Mouse (Mus musculus): ENCODE data around the gene Mtmr10. TPM values are rescaled to one million over a fixed set of nuclear protein-coding genes. Genes with fewer than 3 reads are reported as not detected.

The Mtmr10 gene
- total RNA-seq, 1 experiment: 9.7 TPM

DNA sequence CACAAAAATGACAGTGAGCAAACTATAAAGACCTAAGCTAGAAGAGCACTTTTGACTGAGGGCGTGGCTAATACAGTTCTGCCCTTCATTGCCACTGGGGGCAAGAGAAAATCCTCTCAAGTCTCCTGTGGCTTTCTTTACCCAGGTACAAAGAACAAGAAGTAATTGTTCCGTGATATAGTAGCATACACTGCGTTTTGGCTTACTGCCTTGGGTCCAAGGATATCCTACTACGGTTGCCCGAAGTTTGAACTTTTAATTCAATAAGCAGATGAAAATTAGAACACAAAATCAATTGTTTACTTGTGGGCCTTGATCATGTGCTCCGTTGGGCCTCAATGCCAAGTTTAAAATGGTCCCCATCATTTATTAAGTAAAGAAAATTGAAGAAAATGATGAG lies 3.0 kb downstream of the Mtmr10 start:
- no peak overlapping the region for H3K9ac ChIP-seq (ENCODE audit: insufficient read depth, low read depth, low read length, poor library complexity, severe bottlenecking)
- in situ Hi-C loops (cut with MboI; ENCODE audit: low sequenced_read_pairs in 2 of 2, unreplicated experiment in 2 of 2): no loop called here

DNA sequence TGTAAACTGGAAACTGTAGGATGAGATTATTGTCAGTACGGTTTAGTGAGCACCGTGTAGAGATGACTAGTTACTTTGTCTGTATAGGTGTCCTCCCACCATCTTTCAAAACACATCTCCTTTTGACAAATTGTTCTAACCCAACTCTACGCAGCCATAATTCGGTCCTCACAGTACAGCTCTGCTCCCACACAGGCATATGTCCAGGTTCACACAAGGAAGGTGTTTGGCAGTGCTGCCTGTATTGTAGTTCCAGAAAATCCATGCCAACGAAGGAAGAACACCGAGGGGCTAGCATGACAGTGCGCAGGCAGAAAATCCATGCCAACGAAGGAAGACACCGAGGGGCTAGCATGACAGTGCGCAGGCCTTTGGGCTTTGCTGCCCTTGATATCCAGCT lies 4.3 kb downstream of the Mtmr10 start:
- H3K9ac ChIP-seq (ENCODE audit: insufficient read depth, low read depth, low read length, poor library complexity, severe bottlenecking): no peak overlapping the region
- no peak overlapping the region for H3K27ac ChIP-seq (ENCODE audit: insufficient read depth, low read depth, low read length, poor library complexity, severe bottlenecking)
- no peaks in the 10 kb centered on the region for H3K36me3 ChIP-seq (ENCODE audit: control insufficient read depth, insufficient read depth, low read length, poor library complexity, severe bottlenecking)
- H3K4me1 ChIP-seq (ENCODE audit: control insufficient read depth in 2 of 2, insufficient read depth in 2 of 2, low read length in 2 of 2, poor library complexity in 1 of 2): peaks cover 0 to 3% of the 10 kb centered on the region in 2 experiments; a peak in 1 of 4 replicates
- no peak overlapping the region for H3K4me3 ChIP-seq (ENCODE audit: insufficient read depth in 1 of 2, low read depth in 1 of 2, low read length in 2 of 2, poor library complexity in 1 of 2, severe bottlenecking in 1 of 2)
- TF ChIP-seq MAFK (IDR thresholded peaks at IDR 0.05; ENCODE audit: insufficient read depth, low read depth, low read length) (no peak), CHD2 (IDR thresholded peaks at IDR 0.05; ENCODE audit: low read depth, low read length) (no peak), ZC3H11A (IDR thresholded peaks at IDR 0.05; ENCODE audit: borderline replicate concordance, low read depth, low read length) (no peak), HCFC1 (IDR thresholded peaks at IDR 0.05; ENCODE audit: borderline replicate concordance, insufficient read depth, low read length) (no peak), ZNF384 (IDR thresholded peaks at IDR 0.05; ENCODE audit: low read depth, low read length) (no peak)
- in situ Hi-C loops (cut with MboI; ENCODE audit: low sequenced_read_pairs in 2 of 2, unreplicated experiment in 2 of 2): no loop called here
- DNase-seq (ENCODE audit: low read depth, low spot score): no peak
- no peaks in the 10 kb centered on the region for H3K9me3 ChIP-seq (ENCODE audit: control insufficient read depth, insufficient read depth, low read depth, low read length)

More for the DNA sequence above, 3.0 kb downstream of the Mtmr10 start:
- no peaks in the 10 kb centered on the region for H3K9me3 ChIP-seq (ENCODE audit: control insufficient read depth, insufficient read depth, low read depth, low read length)
- TF ChIP-seq HCFC1 (IDR thresholded peaks at IDR 0.05; ENCODE audit: borderline replicate concordance, insufficient read depth, low read length): no peak
- TF ChIP-seq ZNF384 (IDR thresholded peaks at IDR 0.05; ENCODE audit: low read depth, low read length): no peak
- TF ChIP-seq MAFK (IDR thresholded peaks at IDR 0.05; ENCODE audit: insufficient read depth, low read depth, low read length): no peak
- no peak for TF ChIP-seq ZC3H11A (IDR thresholded peaks at IDR 0.05; ENCODE audit: borderline replicate concordance, low read depth, low read length)
- no peak for TF ChIP-seq CHD2 (IDR thresholded peaks at IDR 0.05; ENCODE audit: low read depth, low read length)
- peaks cover 0 to 3% of the 10 kb centered on the region in 2 experiments; a peak in 1 of 4 replicates for H3K4me1 ChIP-seq (ENCODE audit: control insufficient read depth in 2 of 2, insufficient read depth in 2 of 2, low read length in 2 of 2, poor library complexity in 1 of 2)
- H3K27ac ChIP-seq (ENCODE audit: insufficient read depth, low read depth, low read length, poor library complexity, severe bottlenecking): no peak overlapping the region
- no peaks in the 10 kb centered on the region for H3K36me3 ChIP-seq (ENCODE audit: control insufficient read depth, insufficient read depth, low read length, poor library complexity, severe bottlenecking)
- no peak overlapping the region for H3K4me3 ChIP-seq (ENCODE audit: insufficient read depth in 1 of 2, low read depth in 1 of 2, low read length in 2 of 2, poor library complexity in 1 of 2, severe bottlenecking in 1 of 2)
- DNase-seq (ENCODE audit: low read depth, low spot score): no peak

GRCm38 (mm10) chr7:64296286-64297010 lies 9.0 kb downstream of the Mtmr10 start:
- in situ Hi-C loops (cut with MboI; ENCODE audit: low sequenced_read_pairs in 2 of 2, unreplicated experiment in 2 of 2): no loop called here
- Histone ChIP-seq H3K36me3 (ENCODE audit: control insufficient read depth, insufficient read depth, low read length, poor library complexity, severe bottlenecking) (no peaks in the 10 kb centered on the region), H3K27ac (ENCODE audit: insufficient read depth, low read depth, low read length, poor library complexity, severe bottlenecking) (no peak overlapping the region)

GRCm38 (mm10) chr7:64310241-64310640 lies 22.8 kb downstream of the Mtmr10 start:
- DNase-seq (ENCODE audit: low read depth, low spot score): no peak
- no peak overlapping the region for H3K9ac ChIP-seq (ENCODE audit: insufficient read depth, low read depth, low read length, poor library complexity, severe bottlenecking)
- in situ Hi-C loops (cut with MboI; ENCODE audit: low sequenced_read_pairs in 2 of 2, unreplicated experiment in 2 of 2): no loop called here
- H3K4me3 ChIP-seq (ENCODE audit: insufficient read depth in 1 of 2, low read depth in 1 of 2, low read length in 2 of 2, poor library complexity in 1 of 2, severe bottlenecking in 1 of 2): no peak overlapping the region
- no peak for TF ChIP-seq ZNF384 (IDR thresholded peaks at IDR 0.05; ENCODE audit: low read depth, low read length)
- no peak for TF ChIP-seq ZC3H11A (IDR thresholded peaks at IDR 0.05; ENCODE audit: borderline replicate concordance, low read depth, low read length)
- no peak for TF ChIP-seq HCFC1 (IDR thresholded peaks at IDR 0.05; ENCODE audit: borderline replicate concordance, insufficient read depth, low read length)
- TF ChIP-seq MAFK (IDR thresholded peaks at IDR 0.05; ENCODE audit: insufficient read depth, low read depth, low read length): no peak
- TF ChIP-seq CHD2 (IDR thresholded peaks at IDR 0.05; ENCODE audit: low read depth, low read length): no peak
- no peaks in the 10 kb centered on the region for H3K4me1 ChIP-seq (ENCODE audit: control insufficient read depth in 2 of 2, insufficient read depth in 2 of 2, low read length in 2 of 2, poor library complexity in 1 of 2)
- H3K9me3 ChIP-seq (ENCODE audit: control insufficient read depth, insufficient read depth, low read depth, low read length): no peaks in the 10 kb centered on the region
- no peaks in the 10 kb centered on the region for H3K36me3 ChIP-seq (ENCODE audit: control insufficient read depth, insufficient read depth, low read length, poor library complexity, severe bottlenecking)
- no peak overlapping the region for H3K27ac ChIP-seq (ENCODE audit: insufficient read depth, low read depth, low read length, poor library complexity, severe bottlenecking)

More at GRCm38 (mm10) chr7:64296286-64297010, 9.0 kb downstream of the Mtmr10 start:
- Histone ChIP-seq H3K9ac (ENCODE audit: insufficient read depth, low read depth, low read length, poor library complexity, severe bottlenecking) (no peak overlapping the region), H3K4me1 (ENCODE audit: control insufficient read depth in 2 of 2, insufficient read depth in 2 of 2, low read length in 2 of 2, poor library complexity in 1 of 2) (no peaks in the 10 kb centered on the region), H3K4me3 (ENCODE audit: insufficient read depth in 1 of 2, low read depth in 1 of 2, low read length in 2 of 2, poor library complexity in 1 of 2, severe bottlenecking in 1 of 2) (no peak overlapping the region), H3K9me3 (ENCODE audit: control insufficient read depth, insufficient read depth, low read depth, low read length) (no peaks in the 10 kb centered on the region)
- TF ChIP-seq ZC3H11A (IDR thresholded peaks at IDR 0.05; ENCODE audit: borderline replicate concordance, low read depth, low read length) (no peak), CHD2 (IDR thresholded peaks at IDR 0.05; ENCODE audit: low read depth, low read length) (no peak), HCFC1 (IDR thresholded peaks at IDR 0.05; ENCODE audit: borderline replicate concordance, insufficient read depth, low read length) (no peak), MAFK (IDR thresholded peaks at IDR 0.05; ENCODE audit: insufficient read depth, low read depth, low read length) (no peak), ZNF384 (IDR thresholded peaks at IDR 0.05; ENCODE audit: low read depth, low read length) (no peak)
- DNase-seq (ENCODE audit: low read depth, low spot score): no peak

Data from ES-E14 (cell line).